Mouse (Mus musculus) kidney, postnatal 0 days (tissue): ENCODE measurements around the gene Plin3. TPM values are rescaled to one million over a fixed set of nuclear protein-coding genes. Genes with fewer than 3 reads are reported as not detected.

Experiments
- ATAC-seq: fragments of 200-750 bp; cut with Nextera tagmentation; replicated peaks from 2 replicates; pipeline ENCODE4 v1.8.0; 2017; ENCODE audit warnings: low read depth, moderate number of reproducible peaks, moderate TSS enrichment, moderate library complexity; ENCODE audit not compliant: low FRiP score
- DNase-seq: peaks from one replicate; pipeline ENCODE4 v3.0.0-alpha.2; 2016; ENCODE audit warnings: low spot score
- H3K27ac ChIP-seq: fragments of 300-500 bp; sonication (generic); 2 replicates; pipeline ENCODE4 v1.5.1; 2014; ENCODE audit warnings: mild to moderate bottlenecking
- H3K27me3 ChIP-seq: fragments of 300-500 bp; sonication (generic); 2 replicates; pipeline ENCODE4 v1.6.1; 2014; ENCODE audit warnings: low read length, mixed read lengths; ENCODE audit not compliant: insufficient read depth
- H3K36me3 ChIP-seq: fragments of 300-500 bp; sonication (generic); 2 replicates; pipeline ENCODE4 v1.6.1; 2014; ENCODE audit warnings: low read length, mixed read lengths; ENCODE audit not compliant: insufficient read depth
- H3K4me1 ChIP-seq: fragments of 300-500 bp; sonication (generic); replicated peaks from 2 replicates; pipeline ENCODE4 v1.6.1; 2014; ENCODE audit warnings: antibody characterized with exemption, low read length, mixed read lengths; ENCODE audit not compliant: insufficient read depth
- H3K4me2 ChIP-seq: fragments of 300-500 bp; sonication (generic); 2 replicates; pipeline ENCODE4 v1.6.1; 2014; ENCODE audit warnings: mild to moderate bottlenecking, low read length, moderate library complexity, mixed read lengths
- H3K4me3 ChIP-seq: fragments of 300-500 bp; sonication (generic); replicated peaks from 2 replicates; pipeline ENCODE4 v1.5.1; 2014; ENCODE audit warnings: low read depth, low read length
- H3K9ac ChIP-seq: fragments of 300-500 bp; sonication (generic); 2 replicates; pipeline ENCODE4 v1.6.1; 2014; ENCODE audit warnings: low read depth, low read length
- H3K9me3 ChIP-seq: fragments of 300-500 bp; sonication (generic); replicated peaks from 2 replicates; pipeline ENCODE4 v1.6.1; 2016; ENCODE audit warnings: low read length, inconsistent platforms, mixed read lengths
- CTCF ChIP-seq: IDR thresholded peaks from 2 replicates; pipeline ENCODE4 v1.5.1; 2016; ENCODE audit warnings: antibody characterized with exemption, low read depth, mild to moderate bottlenecking, moderate library complexity
- WGBS: fragments of 180-500 bp; shearing (Covaris S2); extraction: QIAGEN DNeasy Blood & Tissue Kit; methylation state at CpG from one replicate; pipeline ENCODE4 v1.1.7; 2014; 5-methylcytosine and 5-hydroxymethylcytosine counted together
- polyA plus RNA-seq: library from polyadenylated mRNA; unstranded; fragments of >200 nt; fragmentation: Nextera tagmentation; extraction: Ambion mirVana; gene quantifications from 2 replicates; pipeline ENCODE4 v1.2.1, GENCODE M21; 2015

The Plin3 gene
- polyA plus RNA-seq, 1 experiment from 2014 or later = 69.6 TPM

DNA sequence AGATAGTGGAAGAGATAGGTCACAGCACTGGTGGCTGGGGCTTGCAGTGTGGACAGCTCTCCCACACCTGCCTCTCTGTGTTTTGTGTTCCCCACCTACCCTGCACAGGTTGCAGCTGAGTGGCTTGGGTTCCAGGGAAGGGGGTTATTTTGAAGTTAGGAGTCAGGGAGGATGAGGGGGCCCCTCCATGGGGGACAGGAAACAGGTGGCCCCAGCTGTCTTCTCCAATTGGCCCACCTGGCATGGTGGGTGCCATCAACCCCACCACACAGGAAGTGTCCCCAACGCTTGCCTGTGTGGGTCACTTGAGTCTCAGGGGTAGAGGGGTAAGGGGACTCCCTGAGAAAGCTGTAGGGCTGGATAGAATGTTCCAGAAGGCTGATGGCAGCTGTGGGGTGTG, 618 bp upstream of the Plin3 start:
- ATAC-seq = no peak
- 71% methylated on average over 1 of the region's 1 CpGs for WGBS

DNA sequence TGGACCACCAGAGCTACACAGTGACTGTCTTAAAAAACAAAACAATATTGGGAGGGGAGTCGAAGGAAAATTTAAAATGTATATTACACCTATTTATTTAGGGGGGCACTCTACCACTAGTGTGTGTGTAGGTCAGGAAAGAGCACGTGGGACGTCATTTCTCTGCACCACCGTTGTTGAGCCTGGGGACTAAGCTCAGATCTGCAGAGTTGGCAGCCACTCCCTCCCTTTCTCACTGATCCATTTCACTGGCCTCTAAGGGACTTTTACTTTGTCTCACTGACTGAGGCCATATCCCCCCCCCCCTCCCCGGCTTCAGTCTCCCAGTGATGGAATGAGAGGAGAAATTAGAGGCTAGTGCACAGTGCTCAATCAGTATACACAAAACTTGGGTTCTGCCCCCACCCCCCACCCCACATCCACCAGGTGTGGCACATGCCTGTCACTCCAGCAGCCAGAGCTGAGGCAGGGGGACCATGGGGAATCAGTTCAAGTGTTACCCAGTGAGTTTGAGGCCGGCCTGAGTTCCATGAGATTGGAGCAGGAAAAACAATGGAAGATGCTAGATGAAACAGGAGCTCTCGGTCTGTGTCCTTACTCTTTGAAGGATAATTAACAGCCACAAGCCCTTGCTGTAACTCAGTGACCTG, 722 bp downstream of the Plin3 start:
- no peaks in the 10 kb centered on the region for H3K36me3 ChIP-seq
- peak overlapping the region; percentile 97 for H3K27ac ChIP-seq
- TF ChIP-seq CTCF = no peak
- H3K4me1 ChIP-seq = peaks cover 28% of the 10 kb centered on the region
- no peak overlapping the region; the same call in 1 of the 2 replicates for H3K4me2 ChIP-seq
- DNase-seq = peak; percentile 61
- H3K9ac ChIP-seq = peak overlapping the region; percentile 54; the same call in 1 of the 2 replicates
- no peaks in the 10 kb centered on the region for H3K27me3 ChIP-seq
- 44% methylated on average over 7 of the region's 7 CpGs for WGBS
- no peak overlapping the region for H3K4me3 ChIP-seq
- no peaks in the 10 kb centered on the region for H3K9me3 ChIP-seq
- ATAC-seq = no peak

More for the DNA sequence above, 618 bp upstream of the Plin3 start:
- no peak overlapping the region for H3K9ac ChIP-seq
- no peak for TF ChIP-seq CTCF
- no peaks in the 10 kb centered on the region for H3K9me3 ChIP-seq
- H3K4me2 ChIP-seq = no peak overlapping the region
- peaks cover 20% of the 10 kb centered on the region for H3K4me1 ChIP-seq
- no peak overlapping the region for H3K4me3 ChIP-seq
- no peak overlapping the region for H3K27ac ChIP-seq
- H3K27me3 ChIP-seq = no peaks in the 10 kb centered on the region
- DNase-seq = no peak
- H3K36me3 ChIP-seq = no peaks in the 10 kb centered on the region

DNA sequence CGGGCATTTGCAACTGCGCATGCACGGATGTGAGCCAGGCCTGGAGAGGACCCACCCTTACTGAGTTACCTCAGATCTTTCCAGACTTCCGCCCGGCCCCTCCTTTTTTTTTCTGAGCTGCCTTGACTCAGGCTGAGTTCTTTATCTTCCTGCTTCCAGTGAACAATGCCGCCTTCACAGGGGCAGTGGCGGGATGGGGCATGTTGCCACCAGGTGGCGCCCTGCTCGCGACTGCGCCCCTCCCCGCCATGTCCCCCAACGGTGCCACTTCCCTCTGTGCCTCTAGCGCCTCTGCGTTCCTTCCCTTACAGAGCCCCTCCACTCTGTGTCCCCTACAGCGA, 1.5 kb downstream of the Plin3 start:
- ATAC-seq (peak; percentile 88), DNase-seq (peak; percentile 99)
- H3K27ac ChIP-seq = peak overlapping the region; percentile 97
- H3K4me1 ChIP-seq = peaks cover 28% of the 10 kb centered on the region
- H3K4me3 ChIP-seq = peak overlapping the region; percentile 56
- TF ChIP-seq CTCF = peak; percentile 93
- peak overlapping the region; percentile 78 for H3K4me2 ChIP-seq
- H3K9me3 ChIP-seq = no peaks in the 10 kb centered on the region
- no peaks in the 10 kb centered on the region for H3K27me3 ChIP-seq
- under 1% methylated on average over 16 of the region's 16 CpGs for WGBS
- peaks cover 3% of the 10 kb centered on the region; the same call in 1 of the 2 replicates for H3K36me3 ChIP-seq
- H3K9ac ChIP-seq = peak overlapping the region; percentile 54

DNA sequence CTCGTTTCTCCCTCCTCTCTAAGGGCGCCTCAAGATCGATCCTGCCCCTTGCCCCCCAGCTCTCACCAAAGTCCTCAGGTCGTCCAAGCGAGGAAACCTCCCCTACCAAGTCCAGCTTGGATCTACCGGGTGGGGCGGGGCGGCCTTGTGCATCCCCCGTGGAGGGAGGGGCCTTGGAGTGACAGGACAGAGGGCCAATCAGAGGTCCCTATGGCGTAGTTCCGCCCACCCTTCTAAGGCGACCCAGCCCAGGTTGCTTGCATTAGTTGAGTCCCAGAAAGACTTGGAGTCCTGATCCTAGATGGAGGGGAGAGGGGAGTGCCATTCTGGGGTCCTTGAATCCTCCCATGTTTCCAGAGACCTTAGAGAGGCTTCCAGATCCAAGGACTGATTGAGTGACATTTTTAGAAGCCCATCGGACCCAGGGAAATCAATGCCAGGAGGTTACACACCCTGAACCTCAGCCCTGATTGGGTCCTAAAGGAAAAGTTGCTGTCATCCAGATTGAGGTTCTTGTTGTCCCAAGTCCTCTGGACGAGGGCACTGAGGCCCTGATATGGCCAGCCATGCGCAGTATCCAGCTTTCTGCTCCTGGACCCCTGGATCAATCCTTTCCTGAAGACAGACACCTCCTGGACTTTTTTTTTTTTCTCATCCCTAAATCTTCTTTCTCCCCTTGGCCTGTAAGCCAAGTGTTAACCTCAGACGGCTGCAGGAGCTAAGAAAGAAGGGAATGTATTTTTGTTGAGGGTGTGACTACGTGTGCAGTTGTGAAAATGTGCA, 2.1 kb downstream of the Plin3 start:
- 3% methylated on average over 17 of the region's 17 CpGs for WGBS
- ATAC-seq (peak; percentile 85), DNase-seq (peak; percentile 97)
- peak overlapping the region; percentile 71 for H3K9ac ChIP-seq
- peaks cover 28% of the 10 kb centered on the region for H3K4me1 ChIP-seq
- TF ChIP-seq CTCF = no peak
- H3K27me3 ChIP-seq = no peaks in the 10 kb centered on the region
- H3K36me3 ChIP-seq = peaks cover 8% of the 10 kb centered on the region
- peak overlapping the region; percentile 56 for H3K4me3 ChIP-seq
- peak overlapping the region; percentile 97 for H3K27ac ChIP-seq
- peak overlapping the region; percentile 78 for H3K4me2 ChIP-seq
- no peaks in the 10 kb centered on the region for H3K9me3 ChIP-seq

DNA sequence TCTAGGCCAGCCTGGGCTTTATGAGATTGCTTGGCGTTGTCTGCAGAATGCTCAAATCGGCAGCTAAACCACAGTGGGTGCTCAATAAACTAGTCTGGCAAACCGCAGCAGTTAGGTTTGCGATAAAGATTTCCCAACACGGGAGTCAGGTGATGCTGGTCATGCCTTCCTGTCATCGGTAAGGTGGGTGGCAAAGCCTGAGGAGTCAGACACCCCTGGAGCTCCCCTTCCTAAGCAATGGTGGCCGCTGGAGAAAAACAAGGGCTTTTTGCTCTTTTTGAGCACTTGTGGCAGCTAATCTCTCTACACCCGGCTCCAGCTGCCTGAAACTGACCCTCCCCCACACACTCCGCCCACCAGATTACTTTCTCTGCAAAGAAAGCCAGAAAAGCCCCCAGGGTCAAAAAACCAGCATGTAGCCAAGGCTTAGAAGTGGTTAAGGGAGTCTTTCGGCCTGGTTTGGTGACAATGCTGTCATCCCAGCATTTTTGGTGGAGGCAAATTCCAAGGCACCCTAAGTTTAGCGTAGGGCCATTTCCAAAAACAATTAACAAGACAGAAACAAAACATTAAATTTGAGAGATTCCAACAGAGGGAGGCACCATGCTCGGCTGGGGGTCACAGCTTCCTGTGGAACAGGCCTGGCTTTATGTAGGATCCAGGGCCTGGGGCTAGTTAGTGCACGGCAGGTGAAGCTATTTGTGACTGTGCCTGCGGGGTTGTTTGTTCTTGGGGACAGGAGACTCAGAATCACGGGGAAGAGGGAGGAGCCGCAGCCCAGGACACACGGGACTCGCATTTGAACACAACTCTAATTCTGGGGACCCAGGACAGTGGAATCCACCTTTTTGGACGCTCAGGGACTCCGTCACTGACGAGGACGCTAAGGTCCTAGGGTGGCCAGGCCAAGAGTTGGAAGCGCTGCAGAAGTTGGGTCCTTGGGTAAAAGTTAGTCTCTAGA, 3.0 kb downstream of the Plin3 start:
- WGBS = 4% methylated on average over 23 of the region's 23 CpGs
- TF ChIP-seq CTCF = no peak
- peaks cover 28% of the 10 kb centered on the region for H3K4me1 ChIP-seq
- ATAC-seq (peak; percentile 5; the same call in 1 of the 2 replicates), DNase-seq (peak; percentile 87)
- H3K9ac ChIP-seq = peak overlapping the region; percentile 71
- H3K4me2 ChIP-seq = peak overlapping the region; percentile 78
- no peaks in the 10 kb centered on the region for H3K9me3 ChIP-seq
- H3K36me3 ChIP-seq = peaks cover 18% of the 10 kb centered on the region
- peak overlapping the region; percentile 56 for H3K4me3 ChIP-seq
- no peaks in the 10 kb centered on the region for H3K27me3 ChIP-seq
- H3K27ac ChIP-seq = peak overlapping the region; percentile 97

DNA sequence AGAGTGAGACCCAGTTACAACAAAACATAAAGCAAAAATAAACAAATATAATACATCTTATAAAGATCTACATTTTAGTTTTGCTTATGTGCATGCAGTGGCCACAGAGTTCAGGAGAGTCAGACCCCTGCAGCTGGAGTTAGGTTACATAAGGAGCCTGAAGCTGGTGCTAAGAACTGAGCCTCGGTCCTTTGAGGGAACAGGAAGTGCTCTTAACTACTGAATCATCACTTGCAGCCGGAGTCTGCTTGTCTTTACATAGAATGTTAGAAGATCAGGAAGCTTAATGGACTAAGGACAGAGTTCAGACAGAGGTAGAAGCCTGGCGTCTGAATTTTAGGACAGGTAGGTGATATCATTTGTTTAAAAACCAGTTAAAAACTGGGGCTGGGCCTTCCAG, 3.8 kb downstream of the Plin3 start:
- Histone ChIP-seq H3K36me3 (peaks cover 25% of the 10 kb centered on the region), H3K27me3 (no peaks in the 10 kb centered on the region), H3K4me2 (peak overlapping the region; percentile 78), H3K27ac (peak overlapping the region; percentile 97), H3K4me1 (peaks cover 28% of the 10 kb centered on the region), H3K9ac (peak overlapping the region; percentile 71), H3K9me3 (no peaks in the 10 kb centered on the region), H3K4me3 (peak overlapping the region; percentile 56)
- TF ChIP-seq CTCF = no peak
- 29% methylated on average over 3 of the region's 3 CpGs for WGBS
- no peak for DNase-seq
- ATAC-seq = no peak
